Mouse (Mus musculus): ENCODE data around the gene C130060K24Rik.
A peak's percentile ranks its signal among the peaks of the same experiment; 100 is the strongest.

The C130060K24Rik gene

DNA sequence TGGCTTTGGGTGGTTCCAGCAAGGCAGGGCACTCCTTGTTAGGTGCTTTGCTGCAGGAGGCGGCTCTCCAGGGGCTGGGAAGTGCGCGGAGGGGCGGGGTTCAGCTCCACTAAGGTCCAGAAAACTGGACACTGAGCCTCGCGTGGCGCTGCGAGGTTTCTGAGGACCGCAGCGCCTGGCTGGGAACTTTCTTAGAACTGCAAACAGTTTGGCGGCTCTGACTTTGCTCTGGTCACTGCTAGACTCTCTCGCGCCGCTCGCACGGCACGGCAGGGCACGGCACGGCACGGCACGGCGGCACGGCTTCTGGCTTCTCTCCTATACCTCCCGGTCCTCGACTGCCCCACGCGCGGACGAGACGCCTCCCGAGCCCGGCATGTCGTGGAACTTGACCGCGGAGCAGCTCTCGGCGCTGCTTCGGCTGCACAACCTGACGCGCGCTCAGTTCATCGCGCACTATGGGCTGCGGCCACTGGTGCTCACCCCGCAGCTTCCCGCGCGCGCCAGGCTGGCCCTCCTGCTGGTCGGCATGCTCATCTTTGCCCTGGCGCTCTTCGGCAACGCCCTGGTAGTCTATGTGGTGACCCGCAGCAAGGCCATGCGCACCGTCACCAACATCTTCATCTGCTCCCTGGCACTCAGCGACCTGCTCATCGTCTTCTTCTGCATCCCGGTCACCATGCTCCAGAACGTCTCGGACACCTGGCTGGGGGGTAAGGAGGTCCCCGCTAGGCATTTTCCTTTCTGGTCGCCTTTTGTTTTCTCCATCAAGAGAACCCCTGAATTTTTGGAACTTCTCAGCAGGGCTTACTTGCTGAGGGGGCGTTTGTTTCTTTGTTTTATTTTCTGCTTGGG is at the start of gene C130060K24Rik:
Gene C130060K24Rik (plus strand): TSS at position 188 of the 855 bp plus-strand sequence.
- peak in 1 of 2 experiments; percentile 11 for DNase-seq

DNA sequence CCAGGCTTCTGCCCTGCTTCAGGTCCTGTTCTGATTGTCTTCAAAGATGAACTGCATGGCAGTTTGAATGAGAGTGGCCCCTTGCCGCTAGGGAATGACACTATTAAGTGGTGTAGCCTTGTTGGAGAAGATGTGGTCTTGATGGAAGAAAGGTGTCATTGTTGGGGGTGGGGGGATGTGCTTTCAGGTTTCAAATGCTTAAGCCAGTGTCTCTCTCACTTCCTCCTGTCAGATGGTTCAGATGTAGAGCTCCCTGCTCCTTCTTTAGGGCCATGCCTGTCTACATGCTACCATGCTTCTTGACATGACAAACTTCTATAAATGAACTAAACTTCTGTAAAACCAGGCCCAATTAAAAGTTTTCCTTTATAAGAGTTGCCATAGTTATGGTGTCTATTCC is 46.7 kb upstream of the C130060K24Rik start:
- no peak for DNase-seq

DNA sequence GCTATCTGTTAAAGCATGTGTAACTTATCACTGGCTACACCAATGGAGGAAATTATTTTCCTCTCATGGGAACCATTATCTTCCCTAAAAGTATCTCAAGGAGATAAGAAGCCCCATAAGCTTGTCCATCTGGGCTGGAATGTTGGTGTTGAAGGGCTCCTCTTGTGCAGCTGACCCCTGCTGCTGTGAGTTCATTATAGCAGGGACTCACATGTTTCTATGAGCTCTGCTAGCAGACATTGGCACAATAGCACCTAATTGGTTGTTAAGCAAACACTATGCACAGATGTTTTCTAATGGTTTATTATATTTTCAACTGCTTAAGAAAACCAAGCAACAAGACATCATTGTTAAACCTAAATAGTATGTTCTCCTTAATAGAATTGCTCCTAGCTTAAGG is 41.5 kb upstream of the C130060K24Rik start:
- no peak for DNase-seq

DNA sequence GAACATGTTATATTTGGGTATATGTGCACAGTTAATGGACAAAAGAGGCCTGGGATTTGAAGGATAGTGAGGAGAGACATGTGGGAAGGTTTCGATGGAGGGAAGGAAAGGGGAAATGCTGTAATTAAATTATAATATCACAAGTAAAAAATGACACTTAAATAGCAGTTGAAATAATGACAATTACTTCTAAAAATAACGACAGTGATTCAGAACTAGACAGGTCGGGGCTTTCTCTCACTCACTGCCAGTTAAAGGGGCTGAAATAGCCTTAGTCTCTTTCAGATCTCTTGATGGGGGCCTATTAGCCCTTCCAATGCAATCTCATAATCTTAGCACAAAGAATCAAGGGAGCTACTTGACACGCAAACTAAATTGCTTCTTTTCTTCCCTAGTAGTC is 39.5 kb upstream of the C130060K24Rik start:
- no peak for DNase-seq

DNA sequence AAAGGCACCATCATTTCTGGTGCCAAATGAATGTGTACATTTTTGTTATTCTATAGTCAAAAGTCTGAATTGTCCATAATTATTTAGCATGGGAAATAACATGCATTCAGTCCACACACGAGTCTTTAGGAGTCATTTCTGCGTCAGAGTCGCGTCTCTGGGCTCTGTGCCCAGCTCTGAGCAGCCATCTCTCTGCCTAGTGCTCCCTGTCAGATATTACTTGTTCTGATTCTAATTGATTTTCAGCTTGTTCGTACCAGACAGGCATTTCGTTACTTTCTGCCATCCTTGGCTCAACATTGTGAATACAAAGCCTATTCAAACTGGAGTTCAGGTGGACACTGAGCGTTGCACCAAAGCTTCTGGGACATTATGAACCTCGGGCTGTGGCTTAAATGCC is 33.2 kb upstream of the C130060K24Rik start:
- DNase-seq = no peak

DNA sequence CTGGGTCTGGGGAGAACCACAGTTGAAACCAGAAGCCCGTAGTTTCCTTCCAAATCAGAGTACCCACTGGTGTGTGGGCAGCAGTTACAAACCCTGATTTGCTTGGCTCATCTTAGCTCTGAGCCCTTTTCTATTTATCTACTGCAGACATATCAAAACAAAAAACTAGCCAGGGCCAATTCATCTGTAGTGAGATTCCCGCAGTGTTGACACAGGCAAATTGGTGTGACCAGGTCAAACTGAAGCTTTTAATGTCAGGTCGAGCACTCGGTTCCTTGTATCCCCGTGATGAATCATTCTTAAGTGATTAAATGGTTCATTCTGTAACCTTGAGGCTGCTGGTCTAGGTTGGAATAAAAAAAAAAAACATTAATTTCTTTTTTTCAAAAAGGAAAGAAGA is 32.6 kb upstream of the C130060K24Rik start:
- no peak for DNase-seq

DNA sequence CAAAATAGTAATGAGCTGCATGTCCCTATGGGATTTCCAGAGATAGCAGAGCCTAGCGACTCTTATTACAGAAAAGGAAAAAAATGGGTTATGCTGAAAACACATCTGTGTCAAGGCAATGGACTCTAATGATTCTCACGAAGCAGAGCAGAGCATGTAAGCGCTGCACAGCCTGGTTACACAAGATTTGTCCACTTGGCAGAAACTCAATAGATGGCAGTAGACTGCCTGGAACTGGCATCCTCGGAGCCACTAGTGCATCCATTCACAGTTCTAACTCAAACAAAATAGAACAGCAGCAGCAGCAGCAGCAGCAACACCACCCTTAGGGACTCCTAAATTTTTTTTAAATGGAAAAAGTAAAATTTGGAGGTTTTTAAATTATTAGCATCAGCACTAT is 29.3 kb upstream of the C130060K24Rik start:
- DNase-seq = no peak

DNA sequence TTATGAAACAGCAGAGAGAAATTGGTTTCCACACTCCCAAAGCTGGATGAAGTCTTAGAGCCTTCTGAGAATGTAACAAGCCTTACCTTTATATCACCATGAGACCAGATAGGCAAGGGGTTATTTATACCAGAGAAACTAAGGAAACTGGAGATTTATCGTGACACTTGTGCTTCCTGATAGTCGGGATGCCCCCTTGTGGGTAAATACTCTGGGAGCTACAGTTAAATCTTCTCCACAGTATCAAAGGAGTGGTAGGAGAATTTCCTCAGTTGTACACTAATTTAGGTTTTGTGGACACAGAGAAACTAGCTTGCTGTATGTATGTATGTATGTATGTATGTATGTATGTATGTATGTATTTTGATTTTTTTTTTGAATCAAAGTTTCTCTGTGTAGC is 5.0 kb upstream of the C130060K24Rik start:
- no peak for DNase-seq

DNA sequence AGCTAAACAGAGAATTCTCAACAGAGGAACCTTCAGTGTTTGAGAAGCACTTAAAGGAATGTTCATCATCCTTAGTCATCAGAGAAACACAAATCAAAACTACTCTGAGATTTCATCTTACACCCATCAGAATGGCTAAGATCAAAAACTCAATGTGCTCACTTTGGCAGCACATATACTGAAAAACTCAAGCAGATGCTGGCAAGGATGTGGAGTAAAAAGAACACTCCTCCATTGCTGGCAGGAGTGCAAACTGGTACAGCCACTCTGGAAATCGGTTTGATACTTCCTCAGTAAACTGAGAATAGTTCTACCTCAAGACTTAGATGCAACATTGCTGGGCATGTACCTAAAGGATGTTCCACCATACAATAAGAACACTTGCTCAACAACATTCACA is 41.0 kb downstream of the C130060K24Rik start:
- no peak for DNase-seq

DNA sequence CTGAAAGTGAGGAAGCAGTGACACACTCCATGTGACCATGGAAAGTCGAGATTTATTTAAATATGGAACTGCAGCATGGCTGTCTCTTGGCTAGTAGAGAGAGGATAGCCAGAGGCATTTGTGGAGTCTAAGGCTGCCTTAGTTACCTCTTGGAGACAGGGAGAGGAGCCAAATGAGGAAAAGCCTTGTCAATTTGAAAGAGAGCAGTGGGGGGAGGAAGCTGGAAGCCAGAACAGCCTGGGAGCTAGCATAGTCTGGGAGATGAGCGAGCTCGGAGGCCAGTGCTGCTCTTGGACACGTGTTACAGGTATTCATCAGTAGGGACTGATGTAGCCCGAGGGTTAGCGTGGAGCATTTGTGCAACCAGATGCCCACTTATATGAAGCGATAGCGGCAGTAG is 46.2 kb downstream of the C130060K24Rik start:
- DNase-seq = no peak

DNA sequence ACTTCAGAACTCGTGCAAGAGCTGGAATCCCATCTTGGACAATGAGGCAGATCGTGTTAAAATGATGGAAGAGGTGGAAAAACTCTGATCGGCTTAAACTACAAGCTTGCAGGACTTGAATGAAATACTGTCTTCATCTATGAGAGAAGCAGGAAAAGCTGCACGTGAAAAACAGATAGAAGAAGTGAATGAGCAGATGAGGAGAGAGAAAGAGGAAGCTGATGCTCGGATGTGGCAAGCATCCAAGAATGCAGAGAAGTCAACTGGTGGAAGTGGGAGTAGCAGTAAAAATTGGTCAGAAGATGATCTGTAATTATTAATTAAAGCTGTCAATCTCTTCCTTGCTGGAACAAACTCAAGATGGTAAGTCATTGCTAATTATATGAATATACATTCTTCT is 52.3 kb downstream of the C130060K24Rik start:
- no peak for DNase-seq

DNA sequence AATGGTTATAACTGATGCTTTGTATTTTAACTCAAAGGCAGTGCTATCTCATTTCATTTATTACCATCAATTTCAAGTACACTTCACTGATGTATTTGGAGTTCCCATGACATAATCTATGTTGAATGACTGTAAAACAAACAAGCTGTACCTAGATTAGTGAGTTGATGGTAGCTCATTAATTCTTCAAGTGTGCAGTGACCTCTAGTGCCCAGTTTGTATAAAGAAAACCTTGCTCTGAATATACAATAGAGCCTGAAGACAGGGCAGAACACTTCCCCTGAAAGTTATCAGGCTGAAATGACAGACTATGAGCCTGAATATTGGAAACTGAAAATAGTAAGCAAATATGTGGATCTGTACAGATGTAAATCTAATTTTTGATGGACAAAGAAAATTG is 72.6 kb downstream of the C130060K24Rik start:
- peak in 1 of 2 experiments; percentile 23 for DNase-seq

DNA sequence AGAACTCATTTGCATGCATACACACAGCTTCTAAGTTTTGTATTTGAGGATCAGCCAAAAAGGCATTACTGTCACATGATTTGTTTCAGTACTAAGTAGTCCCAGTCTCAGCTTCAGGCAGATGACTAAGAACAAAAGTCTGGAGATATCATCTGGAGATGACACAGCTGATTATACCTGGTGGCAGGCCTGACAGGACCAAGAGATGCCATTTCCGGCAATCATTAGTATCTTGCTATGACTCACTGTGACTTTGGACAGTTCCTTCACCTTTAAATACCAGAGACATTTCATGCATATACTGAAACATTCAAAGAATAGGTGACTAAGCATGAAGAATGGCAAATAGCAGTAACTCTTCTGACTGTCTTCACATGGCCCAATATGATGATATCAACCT is 84.4 kb downstream of the C130060K24Rik start:
- DNase-seq = no peak

DNA sequence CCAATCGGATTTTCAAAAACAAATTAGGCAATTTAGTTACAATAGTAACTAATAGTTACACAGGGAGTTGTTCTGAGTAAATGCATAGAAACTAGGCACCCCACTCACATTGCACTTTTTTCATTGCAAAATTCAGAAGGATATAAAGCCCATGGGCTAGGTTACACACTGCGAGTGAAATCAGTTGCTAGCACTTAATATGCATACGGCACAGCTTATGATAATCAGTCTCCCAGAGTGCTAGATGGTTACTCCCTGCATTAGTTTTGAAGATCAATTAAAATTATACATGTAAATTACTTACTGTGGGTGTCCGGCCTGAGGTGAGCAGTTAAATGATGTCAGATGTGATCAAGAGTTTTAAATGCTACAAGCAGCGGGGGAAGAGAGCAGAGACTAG is 89.4 kb downstream of the C130060K24Rik start:
- DNase-seq = no peak

DNA sequence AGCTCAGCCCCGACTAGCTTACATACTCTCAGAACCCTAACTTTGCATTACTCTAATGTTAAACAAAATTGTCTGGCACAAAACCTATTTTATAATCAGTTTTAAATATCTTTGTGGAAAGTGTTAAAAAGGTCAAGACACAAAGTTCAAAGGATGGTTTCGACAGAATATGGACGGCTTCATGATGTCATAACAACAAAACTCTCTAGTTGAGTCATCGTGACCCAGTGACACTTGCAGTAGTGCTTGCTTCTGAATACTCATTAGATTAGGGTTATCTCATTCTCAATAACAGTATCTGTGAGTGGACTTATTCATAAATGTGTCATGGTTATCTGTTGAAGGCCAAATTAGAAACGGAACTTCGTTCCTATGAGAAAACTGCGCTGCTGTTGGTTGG is 91.5 kb downstream of the C130060K24Rik start:
- no peak for DNase-seq

DNA sequence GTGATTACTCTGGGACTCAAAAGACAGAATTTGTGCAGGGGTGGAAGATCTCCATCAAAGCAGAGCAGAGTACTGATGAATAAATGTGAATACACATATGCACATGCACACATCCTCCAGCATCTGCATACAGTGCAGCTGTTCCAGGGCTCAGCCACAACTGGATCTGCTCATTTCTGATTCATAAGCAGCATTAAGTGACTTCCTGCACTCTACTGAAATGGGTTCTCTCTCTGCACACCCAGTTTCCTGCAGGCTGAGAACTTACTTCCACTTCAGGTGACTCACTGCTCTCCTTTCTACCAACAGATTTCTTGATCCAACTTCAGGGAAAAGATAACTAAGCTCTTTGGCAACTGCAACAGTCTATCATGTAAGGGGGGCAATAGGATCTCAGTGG is 117.9 kb downstream of the C130060K24Rik start:
- DNase-seq = no peak

Measured in cerebellum, postnatal 36 days (tissue).